Mouse (Mus musculus) ES-CJ7 (cell line): ENCODE results near the gene Slc28a3.

Source experiments
- DNase-seq: peaks from one replicate; pipeline ENCODE4 v3.0.0; 2011; ENCODE audit warnings: low read depth, low spot score

The Slc28a3 gene

DNA sequence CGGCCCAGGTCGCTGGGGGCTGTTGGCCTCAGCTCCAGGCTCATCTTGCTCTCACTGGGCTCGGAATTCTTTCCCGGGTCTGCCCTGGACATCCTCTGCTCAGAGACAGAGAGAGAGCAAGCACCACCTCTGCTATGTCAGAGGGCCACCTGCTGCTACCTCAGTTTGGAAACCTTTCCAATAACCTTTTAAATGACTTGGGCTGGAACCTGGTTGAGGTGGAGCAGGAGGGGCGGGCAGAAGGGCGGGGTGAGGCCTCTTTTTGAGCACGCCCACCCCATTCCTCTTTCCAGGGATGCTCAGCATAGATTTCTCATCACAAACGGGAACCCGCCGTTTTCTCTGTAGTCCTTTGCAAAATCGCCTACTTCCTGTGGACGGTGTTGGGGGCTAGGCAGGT, at the start of gene Slc28a3:
Gene Slc28a3, minus strand, starts transcription at position 162 of the 400 bp plus-strand sequence.
- peak; percentile 52 for DNase-seq

DNA sequence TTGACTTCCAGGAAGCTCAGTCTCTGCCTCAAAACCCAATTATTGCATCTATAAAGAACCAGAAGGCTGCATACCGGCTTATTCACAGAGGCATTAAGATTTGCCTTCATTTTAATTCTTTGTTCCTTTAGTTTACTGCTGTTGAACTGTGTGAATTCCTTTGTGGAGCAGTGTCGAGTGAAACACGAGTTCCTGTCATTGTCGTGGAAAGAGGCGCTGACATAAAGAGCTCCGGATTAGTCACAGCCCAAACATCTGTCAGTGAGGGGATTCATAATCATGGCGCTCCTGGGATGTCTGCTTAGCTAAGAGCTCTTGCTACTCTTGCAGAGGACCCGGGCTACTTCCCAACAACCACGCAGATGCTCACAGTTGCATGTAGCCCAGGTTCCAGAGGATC, 47.3 kb upstream of the Slc28a3 start:
- no peak for DNase-seq

GRCm38 (mm10) chr13:58656885-58657284, 46.2 kb upstream of the Slc28a3 start:
- no peak for DNase-seq

- peak; percentile 83 for DNase-seq
Observed at GRCm38 (mm10) chr13:58655552-58655951, 44.9 kb upstream of the Slc28a3 start.

DNA sequence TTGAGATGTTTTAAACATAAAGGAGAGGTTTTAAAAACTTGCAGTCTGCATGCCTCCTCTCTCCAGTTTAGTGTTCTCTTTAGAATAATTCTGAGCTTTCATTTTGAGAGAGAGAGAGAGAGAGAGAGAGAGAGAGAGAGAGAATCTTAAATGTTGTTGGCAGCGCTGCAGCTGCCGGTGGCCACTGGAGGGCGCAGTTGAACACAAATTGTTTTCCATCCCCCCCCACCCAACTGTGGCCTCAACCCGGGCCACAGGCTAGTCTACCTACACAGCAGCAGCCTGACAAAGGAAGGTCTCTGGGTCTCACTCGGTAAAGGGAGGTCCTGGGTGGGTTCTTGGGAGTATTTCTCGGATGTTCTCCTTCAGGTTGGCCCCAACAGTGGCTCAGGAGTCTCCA, 29.7 kb upstream of the Slc28a3 start:
- DNase-seq, result peak; percentile 61

DNA sequence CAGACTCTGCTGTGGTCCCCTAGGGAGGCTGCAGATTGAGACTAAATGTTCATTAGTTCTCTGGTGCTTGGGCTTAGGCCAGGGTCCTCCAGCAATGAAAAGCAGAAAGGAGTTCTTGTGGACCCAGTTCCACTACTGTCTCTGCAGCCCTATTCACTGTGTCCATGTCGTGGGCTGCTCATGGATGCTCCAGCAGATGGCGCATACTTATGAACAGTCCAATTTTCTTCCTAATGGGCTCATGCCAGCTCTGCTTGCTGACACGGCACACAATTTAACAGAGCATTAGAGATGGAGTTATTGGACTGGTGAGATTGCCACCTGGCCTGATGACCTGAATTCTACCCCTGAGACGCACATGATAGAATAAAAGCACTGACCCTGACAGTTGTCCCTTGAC, 28.3 kb upstream of the Slc28a3 start:
- DNase-seq, result peak; percentile 63

DNA sequence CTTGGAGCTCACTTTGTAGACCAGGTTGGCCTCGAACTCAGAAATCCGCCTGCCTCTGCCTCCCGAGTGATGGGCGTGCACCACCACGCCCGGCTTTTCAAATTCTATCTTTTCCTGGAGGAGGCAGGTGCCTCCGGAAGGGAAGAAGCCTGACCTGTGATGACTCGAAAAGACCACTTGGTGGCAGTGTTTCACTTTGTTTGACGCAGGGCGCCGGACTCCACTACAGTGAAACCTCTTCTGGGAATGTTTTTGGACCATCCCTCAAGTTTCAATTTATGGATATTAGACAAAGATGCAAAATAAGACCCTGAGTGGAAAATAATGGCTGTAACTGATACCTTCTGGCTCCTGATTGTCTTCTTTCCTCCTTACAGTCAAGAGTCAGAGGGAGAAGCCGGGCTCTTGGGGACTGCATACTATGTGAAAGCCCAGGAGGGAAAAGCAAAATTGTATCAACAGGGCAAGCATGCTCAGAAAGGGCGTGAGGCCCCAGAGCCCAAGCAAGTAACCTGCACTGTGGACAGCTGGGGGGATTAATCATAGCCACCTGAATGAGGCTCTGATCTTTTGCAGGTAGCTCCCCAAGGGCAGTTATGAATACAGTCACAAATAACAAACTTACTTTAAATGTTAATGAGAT, 26.8 kb upstream of the Slc28a3 start:
- peak; percentile 86 for DNase-seq

DNA sequence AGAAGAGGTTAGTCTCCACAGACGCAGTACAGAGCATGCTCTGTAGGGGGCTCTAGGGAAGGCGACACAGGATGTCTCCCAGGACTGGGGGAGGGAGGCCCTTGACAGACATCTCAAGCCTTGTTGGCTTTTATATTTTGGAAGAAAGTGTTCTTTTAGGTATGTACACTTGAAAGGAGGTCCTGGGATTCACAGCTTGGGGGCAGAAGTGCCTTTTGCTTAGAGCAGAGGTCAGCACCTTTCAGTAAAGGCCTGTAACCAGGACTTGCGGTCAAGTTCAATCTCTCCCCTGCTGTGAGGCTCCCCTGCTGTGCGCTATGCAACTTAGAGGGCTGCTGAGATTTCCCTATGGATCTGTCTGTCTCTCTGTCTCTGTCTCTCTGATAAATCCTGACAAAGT, 23.2 kb upstream of the Slc28a3 start:
- peak; percentile 90 for DNase-seq

GRCm38 (mm10) chr13:58630756-58631155, 20.1 kb upstream of the Slc28a3 start:
- peak; percentile 40 for DNase-seq

GRCm38 (mm10) chr13:58629365-58630050, 18.8 kb upstream of the Slc28a3 start:
- DNase-seq, result peak; percentile 43

- DNase-seq, result no peak
Observed at GRCm38 (mm10) chr13:58622647-58623046, 12.0 kb upstream of the Slc28a3 start.

DNA sequence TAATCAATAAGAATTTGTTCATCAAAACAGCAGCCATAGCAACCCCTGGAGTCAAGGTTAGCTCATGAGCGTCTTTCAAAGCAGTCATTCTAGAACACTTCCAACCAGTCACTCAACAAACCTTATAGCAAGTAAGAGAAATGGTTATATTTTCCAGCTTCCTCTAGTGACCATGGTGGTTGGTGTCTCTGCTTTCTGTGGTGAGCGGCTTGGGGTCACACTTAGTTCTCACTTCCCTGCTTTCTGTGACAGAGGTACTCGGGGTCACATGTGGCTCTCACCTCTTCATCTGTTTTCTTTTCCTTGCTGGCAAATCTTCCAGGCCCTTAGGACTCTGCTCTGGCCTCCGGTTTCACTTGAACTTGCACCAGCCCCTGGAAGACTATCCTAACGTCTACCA, 8.6 kb upstream of the Slc28a3 start:
- DNase-seq, result no peak

- DNase-seq, result no peak
Observed at GRCm38 (mm10) chr13:58610059-58610458, 618 bp downstream of the Slc28a3 start.

- peak; percentile 72 for DNase-seq
Observed at GRCm38 (mm10) chr13:58601201-58601855, 9.3 kb downstream of the Slc28a3 start.

DNA sequence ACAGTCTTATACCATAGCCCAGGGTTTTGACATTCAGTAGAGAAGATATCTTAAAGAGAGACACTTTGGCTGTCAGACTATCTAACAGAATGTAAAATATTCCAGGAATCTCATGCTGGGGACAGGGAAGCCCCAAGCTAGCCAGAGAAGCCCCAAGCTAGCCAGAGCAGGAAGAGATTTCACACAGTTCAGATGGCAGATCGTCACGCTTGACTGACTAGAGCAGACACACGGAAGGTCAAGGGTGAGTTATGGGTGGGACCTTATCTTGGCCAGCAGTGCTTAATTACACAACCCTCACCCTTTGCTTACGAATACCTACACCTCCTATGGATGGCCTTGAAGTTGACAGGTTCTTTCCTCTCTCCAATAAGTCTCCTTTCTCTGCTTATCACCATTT, 12.1 kb downstream of the Slc28a3 start:
- peak; percentile 31 for DNase-seq

DNA sequence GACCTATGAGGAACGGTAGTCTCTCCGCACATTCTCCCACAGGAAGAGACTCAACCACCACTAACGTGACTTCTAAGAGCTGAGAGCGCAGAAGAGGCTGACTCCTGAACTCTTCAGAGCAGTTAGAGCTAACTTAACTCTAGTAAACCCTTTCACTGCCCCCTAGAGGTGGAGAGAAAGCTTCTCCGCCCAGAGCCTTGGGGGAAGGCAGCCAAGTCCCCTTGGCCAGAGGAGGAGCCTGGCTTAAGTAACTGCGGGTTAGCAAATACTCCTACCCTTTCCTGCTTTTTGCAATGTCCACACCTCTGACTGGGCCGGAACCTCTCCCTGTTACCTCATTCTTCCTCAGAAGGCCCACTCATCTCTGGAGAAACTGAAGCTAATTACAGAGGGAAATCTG, 17.5 kb downstream of the Slc28a3 start:
- DNase-seq, result peak; percentile 91

DNA sequence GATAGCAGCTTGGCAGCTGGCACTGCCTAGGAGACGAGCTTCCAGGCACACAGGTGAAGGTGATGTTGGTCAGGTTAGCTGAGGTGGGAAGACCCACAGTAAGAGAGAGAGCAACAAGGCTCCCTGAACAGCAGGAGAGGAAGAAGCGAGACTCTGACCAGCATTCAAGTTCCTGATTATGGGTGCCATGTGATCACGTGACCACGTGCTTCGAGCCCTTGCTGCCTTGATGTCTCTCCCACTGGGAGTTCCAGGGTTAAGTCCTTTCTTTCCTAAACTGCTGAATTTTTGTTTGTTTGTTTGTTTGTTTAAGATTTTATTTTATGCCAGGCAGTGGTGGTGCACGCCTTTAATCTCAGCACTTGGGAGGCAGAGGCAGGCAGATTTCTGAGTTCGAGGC, 18.8 kb downstream of the Slc28a3 start:
- DNase-seq, result no peak

DNA sequence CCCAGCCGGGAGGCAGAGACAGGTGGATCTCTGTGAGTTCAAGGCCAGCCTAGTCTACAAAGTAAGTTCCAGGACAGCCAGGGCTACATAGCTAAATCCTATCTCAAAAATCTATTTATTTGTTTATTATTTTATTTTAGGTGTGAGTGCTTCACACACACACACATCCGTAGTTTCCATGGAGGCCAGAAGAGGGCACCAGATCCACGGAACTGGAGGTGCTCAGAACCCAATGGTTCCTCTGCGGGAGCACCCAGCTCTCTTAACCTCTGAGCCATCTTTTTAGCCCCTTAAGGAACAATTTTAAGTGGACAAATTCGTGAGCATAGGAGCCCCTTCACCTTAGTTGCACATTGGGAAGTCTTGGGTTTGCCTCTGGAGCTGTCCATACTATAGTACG, 20.0 kb downstream of the Slc28a3 start:
- DNase-seq, result peak; percentile 63

DNA sequence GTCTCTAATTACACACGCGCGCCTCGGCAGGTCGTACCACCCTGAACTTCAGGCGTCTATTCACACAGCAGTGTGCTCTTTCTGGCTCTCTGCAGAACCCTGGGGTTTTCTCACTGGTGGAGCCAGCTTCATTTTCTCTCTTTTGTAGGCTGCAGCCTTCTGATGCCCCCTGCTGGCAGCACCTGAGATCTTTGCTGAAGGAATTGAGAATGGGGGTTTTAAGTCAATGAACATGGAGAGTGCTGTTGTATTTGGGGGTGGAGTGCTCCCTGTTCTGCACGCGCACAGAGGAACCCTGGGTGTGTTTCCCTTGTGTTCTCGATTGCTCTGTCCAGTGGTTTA, 21.2 kb downstream of the Slc28a3 start:
- peak; percentile 87 for DNase-seq

DNA sequence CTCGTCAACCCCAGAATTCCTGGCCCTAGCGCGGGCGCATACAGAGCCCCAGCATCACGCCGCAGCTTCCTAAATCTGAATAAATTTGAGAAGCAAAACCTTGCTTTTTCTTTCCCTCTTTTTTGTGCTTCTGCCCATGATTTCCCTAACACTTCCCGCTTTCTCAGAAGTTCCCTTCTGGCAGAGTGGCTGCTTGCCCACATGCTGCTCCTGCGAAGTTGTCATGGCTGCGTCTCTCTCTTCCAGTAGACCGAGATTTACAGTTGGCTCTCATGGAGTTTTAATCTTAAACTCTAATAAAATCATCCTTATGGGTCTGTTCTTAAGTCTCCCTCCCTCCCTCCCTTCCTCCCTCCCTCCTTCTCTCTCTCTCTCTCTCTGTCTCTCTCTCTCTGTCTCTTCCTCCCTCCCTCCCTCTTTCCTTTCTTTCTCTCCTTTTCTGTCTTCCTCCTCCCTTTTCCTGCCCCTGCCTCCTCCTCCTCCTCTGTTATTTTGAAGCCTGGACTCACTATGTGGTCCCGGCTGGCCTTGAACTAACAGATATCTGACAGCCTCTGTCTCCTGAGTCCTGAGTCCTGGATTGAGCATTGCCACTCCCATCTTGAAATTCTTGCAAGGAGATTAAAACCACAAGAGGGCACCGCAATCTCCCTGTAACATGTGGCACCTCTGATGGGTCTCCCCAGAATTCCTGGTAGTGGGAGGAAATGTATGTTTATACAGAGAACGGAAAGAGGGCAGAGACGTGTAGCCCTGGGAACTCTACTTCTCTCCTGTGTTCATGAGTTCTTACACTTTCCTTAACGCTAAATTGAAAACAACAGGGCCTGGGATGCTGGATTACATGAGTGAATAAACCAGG, 21.8 kb downstream of the Slc28a3 start:
- peak; percentile 48 for DNase-seq

DNA sequence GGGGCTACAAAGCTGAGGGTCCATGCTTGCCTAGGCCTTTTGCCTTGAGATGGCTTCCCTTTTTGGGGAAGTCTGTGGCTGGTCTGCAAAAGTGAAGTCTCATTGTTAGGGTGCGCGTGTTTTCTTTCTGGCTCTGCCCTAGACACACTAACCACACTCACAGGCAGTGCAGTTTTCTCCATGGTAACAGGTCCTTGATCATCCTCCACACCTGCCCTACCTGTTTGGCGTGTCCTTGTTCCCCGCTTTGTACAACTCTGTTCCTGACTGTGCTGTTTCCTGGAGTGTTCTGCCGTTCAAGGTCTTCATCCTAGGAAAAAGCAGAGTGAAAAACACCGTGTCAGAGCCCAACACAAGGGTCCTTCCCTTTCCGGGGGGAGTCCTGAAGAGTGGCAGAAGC, 22.7 kb downstream of the Slc28a3 start:
- no peak for DNase-seq

GRCm38 (mm10) chr13:58566181-58566580, 44.5 kb downstream of the Slc28a3 start:
- no peak for DNase-seq
